Mouse (Mus musculus) bone marrow macrophage, adult 2 months (primary cell): ENCODE data around the gene Ube2b. TPM values are rescaled to one million over a fixed set of nuclear protein-coding genes. Genes with fewer than 3 reads are reported as not detected.

Source experiments
- H3K27ac ChIP-seq: 2 replicates; pipeline ENCODE4 v1.5.1; 2012; ENCODE audit warnings: low read depth, low read length; ENCODE audit not compliant: insufficient read depth
- H3K4me1 ChIP-seq: 2 replicates; pipeline ENCODE4 v1.6.1; 2012; ENCODE audit warnings: low read length; ENCODE audit not compliant: control insufficient read depth, insufficient read depth
- H3K4me3 ChIP-seq: 2 replicates; pipeline ENCODE4 v1.5.1; 2012; ENCODE audit warnings: mild to moderate bottlenecking, low read length, moderate library complexity; ENCODE audit not compliant: insufficient read depth
- CTCF ChIP-seq: IDR thresholded peaks from 2 replicates; pipeline ENCODE4 v1.5.1; 2012; ENCODE audit warnings: low read depth, mild to moderate bottlenecking, low read length, moderate library complexity
- POLR2A ChIP-seq: IDR thresholded peaks from 2 replicates; pipeline ENCODE4 v1.6.1; 2012; ENCODE audit warnings: mild to moderate bottlenecking, low read depth, low read length, borderline replicate concordance
- polyA plus RNA-seq: library from polyadenylated mRNA; stranded (reverse); fragments of >200 nt; gene quantifications from 2 replicates; pipeline ENCODE4 v1.2.4, GENCODE M21; 2012; ENCODE audit not compliant: missing spikeins, insufficient read depth, insufficient read length

Ube2b gene
- polyA plus RNA-seq, 1 experiment: 150 TPM

GRCm38 (mm10) chr11:51938817-51939589, 61.6 kb downstream of the Ube2b start:
- no peak for TF ChIP-seq POLR2A

GRCm38 (mm10) chr11:51937361-51937781, 63.2 kb downstream of the Ube2b start:
- Histone ChIP-seq H3K4me1 (peaks cover 35% of the 10 kb centered on the region), H3K4me3 (no peak overlapping the region), H3K27ac (no peak overlapping the region)
- no peak for TF ChIP-seq POLR2A
- TF ChIP-seq CTCF: no peak

More at GRCm38 (mm10) chr11:51938817-51939589, 61.6 kb downstream of the Ube2b start:
- H3K27ac ChIP-seq: peak overlapping the region; percentile 54
- H3K4me1 ChIP-seq: peaks cover 35% of the 10 kb centered on the region
- no peak overlapping the region for H3K4me3 ChIP-seq

DNA sequence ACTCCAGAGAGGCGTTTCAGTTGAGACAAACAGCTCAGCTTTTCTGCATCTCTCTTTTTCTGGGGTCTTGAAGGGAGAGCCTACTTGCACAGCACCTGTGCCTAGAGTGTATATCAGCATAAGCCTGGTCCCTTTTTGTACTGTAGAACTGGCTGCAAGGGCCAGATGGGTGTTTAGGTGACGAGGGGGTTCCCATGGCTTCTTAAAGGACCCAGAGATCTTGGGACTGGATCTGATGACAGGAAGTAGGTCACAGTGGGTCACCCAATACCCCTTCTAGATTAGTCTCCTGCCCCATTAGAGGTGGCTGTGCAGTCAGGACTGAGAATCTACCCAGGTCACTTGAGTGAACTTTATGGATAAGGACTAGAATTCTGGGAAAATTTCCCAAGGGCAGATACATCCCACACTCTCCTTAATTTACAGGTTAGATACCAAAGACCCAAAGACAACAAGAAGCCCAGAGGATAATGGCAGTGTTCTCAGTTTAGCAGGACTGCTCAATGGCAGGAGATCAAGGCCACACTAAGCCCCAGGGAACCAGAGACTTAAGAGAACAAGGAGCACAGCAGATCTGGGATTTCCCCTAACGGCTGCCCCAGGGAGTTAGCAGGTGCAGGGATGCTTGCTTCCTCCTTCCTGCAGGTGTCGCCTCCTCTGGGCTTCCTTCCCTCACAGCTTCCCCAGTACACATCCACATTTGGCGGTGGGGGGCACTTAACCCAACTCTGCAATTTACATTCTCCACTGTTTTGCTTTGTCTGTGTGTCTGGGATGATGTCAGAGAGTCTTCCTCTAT, 64.7 kb downstream of the Ube2b start:
- Histone ChIP-seq H3K4me3 (no peak overlapping the region), H3K4me1 (peaks cover 39% of the 10 kb centered on the region), H3K27ac (no peak overlapping the region)
- no peak for TF ChIP-seq POLR2A
- no peak for TF ChIP-seq CTCF

Other genes with a start within 250 kb of the Ube2b start
- gene Sec24a, start 237.1 kb downstream of the Ube2b start, polyA plus RNA-seq: 12.0 and 12.6 TPM in 2 replicates
- 51.9 and 52.7 TPM in 2 replicates for gene Sar1b, start 237.1 kb downstream of the Ube2b start, polyA plus RNA-seq
- 13.4 and 14.6 TPM in 2 replicates for gene Jade2, start 143.1 kb downstream of the Ube2b start, polyA plus RNA-seq
- gene Cdkn2aipnl, start 33.1 kb downstream of the Ube2b start, polyA plus RNA-seq: 31.9 and 32.1 TPM in 2 replicates
- 0.86 and 1.7 TPM in 2 replicates for gene Cdkl3, start 3.5 kb upstream of the Ube2b start, polyA plus RNA-seq
- 47.8 and 49.2 TPM in 2 replicates for gene Ppp2ca, start 97.9 kb upstream of the Ube2b start, polyA plus RNA-seq
- gene Olfr1373, start 144.8 kb upstream of the Ube2b start, polyA plus RNA-seq: not detected in 2 replicates
- not detected in 2 replicates for gene Olfr1371, start 213.2 kb upstream of the Ube2b start, polyA plus RNA-seq
- 155 and 164 TPM in 2 replicates for gene Skp1a, start 231.2 kb upstream of the Ube2b start, polyA plus RNA-seq